Mouse (Mus musculus) ES-Bruce4 (cell line): ENCODE measurements around the gene Slc26a10. TPM values are rescaled to one million over a fixed set of nuclear protein-coding genes. Genes with fewer than 3 reads are reported as not detected.

Experiments
- H3K27ac ChIP-seq: 2 replicates; pipeline ENCODE4 v1.5.1; 2012; ENCODE audit warnings: low read length, inconsistent platforms; ENCODE audit not compliant: insufficient read depth
- H3K27me3 ChIP-seq: 2 replicates; pipeline ENCODE4 v1.6.1; 2012; ENCODE audit warnings: mild to moderate bottlenecking, low read length, inconsistent platforms; ENCODE audit not compliant: control insufficient read depth, poor library complexity, insufficient read depth, severe bottlenecking
- H3K36me3 ChIP-seq: 2 replicates; pipeline ENCODE4 v1.6.1; 2012; ENCODE audit warnings: inconsistent platforms, mild to moderate bottlenecking, low read length, moderate library complexity; ENCODE audit not compliant: control insufficient read depth, poor library complexity, insufficient read depth, severe bottlenecking
- H3K4me1 ChIP-seq: one replicate; pipeline ENCODE4 v1.8.1; 2011; ENCODE audit warnings: low read length; ENCODE audit not compliant: control insufficient read depth, insufficient read depth
- H3K4me3 ChIP-seq: 2 replicates; pipeline ENCODE4 v1.5.1; 2011; ENCODE audit warnings: low read depth, mild to moderate bottlenecking, low read length
- H3K9ac ChIP-seq: 2 replicates; pipeline ENCODE4 v1.6.1; 2012; ENCODE audit warnings: low read depth, mild to moderate bottlenecking, inconsistent platforms; ENCODE audit not compliant: poor library complexity, severe bottlenecking
- H3K9me3 ChIP-seq: replicated peaks from 2 replicates; pipeline ENCODE4 v1.6.1; 2012; ENCODE audit warnings: mild to moderate bottlenecking, low read length, inconsistent platforms; ENCODE audit not compliant: control insufficient read depth, poor library complexity, insufficient read depth, severe bottlenecking
- CTCF ChIP-seq: IDR thresholded peaks from one replicate; pipeline ENCODE4 v1.8.1; 2011; ENCODE audit warnings: low read depth, low read length
- EP300 ChIP-seq: IDR thresholded peaks from 2 replicates; pipeline ENCODE4 v1.6.1; 2011; ENCODE audit warnings: low read depth, low read length; ENCODE audit not compliant: insufficient read depth
- POLR2A ChIP-seq: IDR thresholded peaks from one replicate; pipeline ENCODE4 v1.8.1; 2011; ENCODE audit warnings: low read length; ENCODE audit not compliant: insufficient read depth
- polyA plus RNA-seq: library from polyadenylated mRNA; stranded (reverse); fragments of >200 nt; gene quantifications from 2 replicates; pipeline ENCODE4 v1.2.4, GENCODE M21; 2011; ENCODE audit warnings: low read depth; ENCODE audit not compliant: missing spikeins, insufficient read depth, insufficient read length

Gene Slc26a10
- polyA plus RNA-seq, 1 experiment: 24.6 TPM

DNA sequence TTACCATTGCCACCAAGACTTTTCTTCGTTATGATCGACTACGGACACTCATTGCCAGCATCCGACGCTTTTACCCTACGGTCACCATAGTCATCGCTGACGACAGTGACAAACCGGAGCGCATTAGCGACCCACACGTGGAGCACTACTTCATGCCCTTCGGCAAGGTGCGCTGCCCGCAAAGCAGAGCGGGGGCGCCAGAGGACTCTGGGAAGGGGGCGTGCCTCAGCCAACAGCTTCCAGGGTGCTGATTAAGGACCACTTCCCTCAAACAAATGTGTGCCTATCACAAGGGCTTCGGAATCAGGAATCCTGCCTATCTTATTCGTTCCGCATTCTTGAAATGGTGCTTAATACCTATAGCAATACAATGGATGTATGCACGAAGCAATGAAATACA, 10.4 kb downstream of the Slc26a10 start:
- Histone ChIP-seq H3K27me3 (no peaks in the 10 kb centered on the region), H3K4me1 (peaks cover 4% of the 10 kb centered on the region), H3K9me3 (no peaks in the 10 kb centered on the region), H3K9ac (peak overlapping the region; percentile 54), H3K4me3 (peak overlapping the region; percentile 70), H3K36me3 (no peaks in the 10 kb centered on the region), H3K27ac (no peak overlapping the region)
- no peak for TF ChIP-seq POLR2A
- 0 out of 2 replicates have a peak, but pooled peaks have one; percentile 35 for TF ChIP-seq EP300
- TF ChIP-seq CTCF: peak; percentile 56

DNA sequence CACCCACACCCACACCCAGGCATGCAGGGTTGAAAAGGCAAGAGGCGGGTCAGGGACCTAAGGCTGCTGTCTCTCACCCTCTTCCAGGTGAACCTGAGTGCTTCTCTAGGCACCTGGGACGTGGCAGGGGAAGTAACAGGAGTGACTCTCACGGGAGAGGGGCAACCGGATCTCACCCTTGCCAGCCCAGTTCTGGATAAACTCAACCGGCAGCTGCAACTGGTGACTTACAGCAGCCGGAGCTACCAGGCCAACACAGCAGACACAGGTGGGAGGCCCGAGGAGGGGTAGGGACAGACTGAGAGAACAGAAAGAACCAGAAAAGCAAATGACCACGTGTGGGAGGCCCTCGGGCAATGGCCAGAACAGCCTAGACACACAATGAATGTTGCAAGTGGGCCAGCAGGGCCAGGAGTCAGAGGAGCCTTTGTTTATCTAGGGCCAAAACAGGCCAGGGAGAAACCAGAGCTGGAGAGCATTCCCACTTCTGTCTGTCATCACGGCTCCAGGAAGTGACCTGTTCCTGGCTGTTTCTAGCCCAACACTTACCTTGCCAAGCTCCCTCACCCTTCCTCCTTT, 12.7 kb downstream of the Slc26a10 start:
- Histone ChIP-seq H3K9ac (no peak overlapping the region), H3K4me3 (no peak overlapping the region), H3K9me3 (no peaks in the 10 kb centered on the region), H3K27me3 (no peaks in the 10 kb centered on the region), H3K36me3 (no peaks in the 10 kb centered on the region), H3K27ac (no peak overlapping the region), H3K4me1 (peaks cover 7% of the 10 kb centered on the region)
- no peak for TF ChIP-seq CTCF
- TF ChIP-seq POLR2A: no peak
- TF ChIP-seq EP300: no peak

DNA sequence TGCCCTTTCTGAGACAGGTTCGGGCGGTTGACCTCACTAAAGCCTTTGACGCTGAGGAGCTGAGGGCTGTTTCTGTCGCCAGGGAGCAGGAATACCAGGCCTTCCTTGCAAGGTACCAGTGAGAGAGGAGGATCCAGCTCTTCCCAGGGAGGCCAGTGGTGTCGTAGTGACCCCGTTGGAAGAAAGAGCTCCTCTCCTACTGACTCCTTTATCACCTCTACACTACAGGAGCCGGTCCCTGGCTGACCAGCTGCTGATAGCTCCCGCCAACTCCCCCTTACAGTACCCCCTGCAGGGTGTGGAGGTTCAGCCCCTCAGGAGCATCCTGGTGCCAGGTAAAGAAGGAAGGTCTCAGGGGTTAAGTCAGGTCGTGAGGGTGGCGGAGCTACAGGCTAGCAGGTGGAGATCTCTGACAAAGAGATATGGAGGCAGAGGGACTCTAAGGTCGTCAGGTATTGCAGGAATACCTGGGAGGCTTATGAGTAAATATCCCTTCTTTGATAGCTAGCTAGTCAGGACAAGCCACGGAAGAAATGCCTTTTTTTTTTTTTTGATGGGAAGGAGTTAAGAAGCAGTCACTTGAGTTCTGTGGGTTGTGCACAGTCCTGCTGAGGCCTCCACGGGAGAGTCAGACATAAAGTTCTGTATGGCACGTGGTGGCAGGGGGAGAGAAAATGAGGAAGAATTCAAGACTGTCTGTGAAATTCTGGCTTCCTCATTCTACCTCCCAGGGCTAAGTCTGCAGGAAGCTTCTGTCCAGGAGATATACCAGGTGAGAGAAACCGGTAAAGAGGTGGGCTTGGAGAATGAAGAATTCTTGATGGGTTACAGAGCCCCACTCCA, 13.5 kb downstream of the Slc26a10 start:
- Histone ChIP-seq H3K4me1 (peaks cover 8% of the 10 kb centered on the region), H3K36me3 (no peaks in the 10 kb centered on the region), H3K27ac (no peak overlapping the region), H3K27me3 (no peaks in the 10 kb centered on the region), H3K9me3 (no peaks in the 10 kb centered on the region), H3K9ac (peak overlapping the region; percentile 19; the same call in 1 of the 2 replicates), H3K4me3 (peak overlapping the region; percentile 67)
- no peak for TF ChIP-seq EP300
- TF ChIP-seq POLR2A: no peak
- no peak for TF ChIP-seq CTCF

DNA sequence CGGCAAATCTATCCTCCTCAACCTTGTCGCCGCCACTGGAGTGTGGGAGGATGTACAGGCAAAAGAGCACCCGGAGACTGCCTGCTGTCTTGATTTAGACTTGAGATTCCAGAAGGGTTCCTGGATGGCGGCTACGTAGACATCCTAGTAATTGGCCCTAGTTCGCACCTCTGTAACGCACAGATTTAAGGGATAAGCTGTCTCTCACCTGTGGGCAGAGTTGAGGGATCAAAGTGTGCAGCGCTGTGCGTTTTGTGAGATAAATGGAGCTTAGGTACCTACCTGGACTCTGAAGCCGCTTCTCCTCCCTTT, 14.1 kb downstream of the Slc26a10 start:
- Histone ChIP-seq H3K27me3 (no peaks in the 10 kb centered on the region), H3K36me3 (no peaks in the 10 kb centered on the region), H3K4me3 (peak overlapping the region; percentile 67), H3K27ac (no peak overlapping the region), H3K9ac (peak overlapping the region; percentile 79), H3K9me3 (no peaks in the 10 kb centered on the region), H3K4me1 (peaks cover 8% of the 10 kb centered on the region)
- TF ChIP-seq CTCF (no peak), EP300 (no peak), POLR2A (no peak)

DNA sequence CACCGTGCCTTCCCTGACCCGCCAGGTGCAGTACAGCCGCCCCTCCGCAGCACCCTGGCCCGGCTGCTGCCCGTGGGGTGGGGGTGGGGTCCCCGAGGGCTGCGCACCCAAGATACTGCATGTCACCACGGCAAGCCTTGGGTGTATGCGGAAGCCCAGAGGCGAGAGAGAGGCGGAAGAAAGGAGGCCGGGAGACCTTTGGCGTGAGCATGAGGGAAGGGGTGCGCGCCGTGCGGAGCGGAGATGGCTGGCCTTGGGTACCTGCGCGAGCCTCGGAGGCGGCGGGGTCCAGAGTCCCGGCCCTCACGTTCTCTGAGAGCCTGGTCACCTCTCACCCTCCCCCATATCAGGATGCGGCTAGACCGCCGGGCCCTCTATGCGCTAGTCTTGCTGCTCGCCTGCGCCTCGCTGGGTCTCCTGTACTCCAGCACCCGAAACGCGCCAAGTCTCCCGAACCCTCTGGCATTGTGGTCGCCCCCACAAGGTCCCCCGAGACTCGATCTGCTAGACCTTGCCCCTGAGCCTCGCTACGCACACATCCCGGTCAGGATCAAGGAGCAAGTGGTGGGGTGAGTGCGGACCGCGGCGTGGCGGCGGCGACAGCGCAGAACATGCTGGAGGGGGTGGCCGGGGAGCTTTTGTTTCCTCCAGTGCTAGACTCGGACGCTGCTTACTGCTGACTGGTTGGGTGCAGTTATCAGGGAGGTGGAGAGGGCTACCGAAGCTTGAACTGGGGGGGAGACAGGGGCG, 14.6 kb downstream of the Slc26a10 start:
- Histone ChIP-seq H3K36me3 (no peaks in the 10 kb centered on the region), H3K4me3 (peak overlapping the region; percentile 67), H3K4me1 (peaks cover 8% of the 10 kb centered on the region), H3K27ac (no peak overlapping the region), H3K27me3 (no peaks in the 10 kb centered on the region), H3K9ac (peak overlapping the region; percentile 79), H3K9me3 (no peaks in the 10 kb centered on the region)
- TF ChIP-seq CTCF (no peak), POLR2A (no peak), EP300 (no peak)
